Mouse (Mus musculus) C2C12 (cell line): ENCODE measurements around the gene Gmeb1. TPM values are rescaled to one million over a fixed set of nuclear protein-coding genes. Genes with fewer than 3 reads are reported as not detected.
"Not testable (repeated sequence)": the region's sequence is repeated elsewhere in the genome, so short reads cannot be mapped to it uniquely, and the experiment has no call there.

ENCODE experiments used
- H3K27me3 ChIP-seq: one replicate; pipeline ENCODE4 v1.6.1; 2011; ENCODE audit not compliant: control insufficient read depth, insufficient read depth, insufficient read length
- H3K36me3 ChIP-seq: one replicate; pipeline ENCODE4 v1.6.1; 2011; ENCODE audit not compliant: control insufficient read depth, insufficient read depth
- H3K4me3 ChIP-seq: one replicate; pipeline ENCODE4 v1.5.1; 2011; ENCODE audit warnings: mild to moderate bottlenecking, control low read depth; ENCODE audit not compliant: poor library complexity, insufficient read depth, severe bottlenecking
- H3K79me2 ChIP-seq: one replicate; pipeline ENCODE4 v1.6.1; 2011; ENCODE audit not compliant: control insufficient read depth, insufficient read depth
- H3K79me3 ChIP-seq: one replicate; pipeline ENCODE4 v1.6.1; 2011; ENCODE audit warnings: low read depth, control low read depth
- H3ac ChIP-seq: one replicate; pipeline ENCODE3; 2011; ENCODE audit warnings: low read depth; ENCODE audit not compliant: control insufficient read depth, insufficient read length
- CEBPB ChIP-seq: IDR thresholded peaks from one replicate; pipeline ENCODE4 v1.6.1; 2011; ENCODE audit warnings: low read depth, mild to moderate bottlenecking, control low read depth, moderate library complexity
- CTCF ChIP-seq: IDR thresholded peaks from one replicate; pipeline ENCODE4 v1.5.1; 2011; ENCODE audit not compliant: control insufficient read depth, insufficient read depth, insufficient read length
- FOSL1 ChIP-seq: IDR thresholded peaks from one replicate; pipeline ENCODE4 v1.8.0; 2011; ENCODE audit warnings: mild to moderate bottlenecking, low read length; ENCODE audit not compliant: poor library complexity, insufficient read depth, severe bottlenecking
- MAX ChIP-seq: IDR thresholded peaks from one replicate; pipeline ENCODE4 v1.6.1; 2011; ENCODE audit warnings: mild to moderate bottlenecking, control low read depth
- MYOD1 ChIP-seq: IDR thresholded peaks from one replicate; pipeline ENCODE4 v1.6.1; 2011; ENCODE audit warnings: low read depth; ENCODE audit not compliant: control insufficient read depth, insufficient read length
- MYOG ChIP-seq: IDR thresholded peaks from one replicate; pipeline ENCODE4 v1.6.1; 2011; ENCODE audit not compliant: control insufficient read depth, insufficient read length; ENCODE audit errors: extremely low read depth
- USF1 ChIP-seq: IDR thresholded peaks from one replicate; pipeline ENCODE4 v1.6.1; 2011; ENCODE audit warnings: low read depth, mild to moderate bottlenecking, control low read depth, moderate library complexity
- polyA plus RNA-seq: library from polyadenylated mRNA; unstranded; fragments of >200 nt; fragmentation: generic; extraction: Trizol; gene quantifications from one replicate; pipeline ENCODE4 v1.2.1, GENCODE M21; 2012; ENCODE audit warnings: missing spikeins

The Gmeb1 gene
- polyA plus RNA-seq, 1 experiment: 13.0 TPM

DNA sequence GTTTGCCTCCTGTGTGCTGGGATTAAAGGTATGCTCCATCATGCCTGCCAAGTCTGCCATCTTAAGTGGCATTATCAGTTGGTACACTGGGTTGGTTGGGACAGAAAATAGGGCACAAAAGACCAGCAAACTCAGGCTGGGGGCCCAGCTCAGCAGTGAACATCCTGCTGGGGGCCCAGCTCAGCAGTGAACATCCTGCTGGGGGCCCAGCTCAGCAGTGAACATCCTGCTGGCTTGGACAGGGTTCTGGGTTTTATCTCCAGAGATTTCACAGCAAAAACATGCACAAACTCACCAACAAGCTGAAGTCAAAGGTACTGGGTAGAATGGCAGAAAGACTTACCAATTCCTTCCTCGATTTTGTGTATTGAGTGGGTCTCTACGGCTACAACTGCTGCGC lies 15.8 kb downstream of the Gmeb1 start:
- H3K27me3 ChIP-seq: no peaks in the 10 kb centered on the region
- TF ChIP-seq MYOD1 (no peak), FOSL1 (no peak), USF1 (no peak), MAX (no peak), MYOG (no peak), CEBPB (no peak), CTCF (no peak)
- H3K4me3 ChIP-seq: no peak overlapping the region
- peaks cover 5% of the 10 kb centered on the region for H3K79me2 ChIP-seq
- H3K79me3 ChIP-seq: no peaks in the 10 kb centered on the region
- peaks cover 51% of the 10 kb centered on the region for H3K36me3 ChIP-seq
- no peak overlapping the region for H3ac ChIP-seq

DNA sequence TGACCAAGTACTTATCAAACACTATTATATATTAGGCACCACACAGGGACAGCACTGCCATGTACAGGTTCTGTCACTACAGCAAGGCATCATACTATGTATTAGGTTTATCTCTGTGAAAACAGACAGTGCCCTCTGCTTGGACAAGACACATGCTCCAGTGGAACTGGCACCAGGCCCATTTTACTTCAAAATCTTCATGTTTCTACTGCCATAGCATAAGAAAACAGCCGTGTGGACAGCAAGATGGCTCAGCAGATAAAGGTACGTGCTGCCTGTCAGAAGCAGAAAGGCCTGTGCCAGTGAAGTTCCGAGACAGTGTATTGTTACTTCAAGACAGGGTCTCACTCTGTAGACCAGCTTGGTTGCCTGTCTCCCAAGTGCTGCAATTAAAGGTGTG lies 20.2 kb downstream of the Gmeb1 start:
- no peaks in the 10 kb centered on the region for H3K79me3 ChIP-seq
- no peak overlapping the region for H3K4me3 ChIP-seq
- H3ac ChIP-seq: no peak overlapping the region
- H3K36me3 ChIP-seq: peaks cover 55% of the 10 kb centered on the region
- H3K27me3 ChIP-seq: no peaks in the 10 kb centered on the region
- no peak for TF ChIP-seq CEBPB
- TF ChIP-seq USF1: no peak
- TF ChIP-seq MAX: no peak
- TF ChIP-seq FOSL1: no peak
- TF ChIP-seq CTCF: no peak
- TF ChIP-seq MYOD1: no peak
- no peak for TF ChIP-seq MYOG
- H3K79me2 ChIP-seq: no peaks in the 10 kb centered on the region

DNA sequence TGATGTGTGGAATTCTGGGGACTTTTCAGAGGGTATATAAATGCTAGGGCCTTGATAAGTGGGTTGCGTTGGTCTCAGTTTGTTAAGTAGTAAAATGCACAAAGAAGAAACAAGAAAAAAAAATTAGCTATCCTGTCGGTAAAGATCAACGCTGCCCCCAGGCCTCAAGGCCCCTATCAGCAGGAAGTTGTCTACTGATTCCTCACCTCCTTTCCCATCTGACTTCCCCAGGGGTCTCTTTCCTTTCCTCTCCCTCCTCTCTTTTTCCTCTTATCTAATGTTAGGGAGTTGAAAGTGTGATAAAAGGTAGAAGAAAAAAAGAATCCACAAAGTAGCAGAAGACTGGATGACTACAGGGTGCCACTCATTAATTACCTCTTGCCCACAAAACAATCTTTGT lies 21.0 kb downstream of the Gmeb1 start:
- H3ac ChIP-seq: no peak overlapping the region
- H3K27me3 ChIP-seq: no peaks in the 10 kb centered on the region
- no peak overlapping the region for H3K4me3 ChIP-seq
- no peaks in the 10 kb centered on the region for H3K79me3 ChIP-seq
- peaks cover 55% of the 10 kb centered on the region for H3K36me3 ChIP-seq
- TF ChIP-seq CEBPB: no peak
- no peak for TF ChIP-seq CTCF
- H3K79me2 ChIP-seq: no peaks in the 10 kb centered on the region

DNA sequence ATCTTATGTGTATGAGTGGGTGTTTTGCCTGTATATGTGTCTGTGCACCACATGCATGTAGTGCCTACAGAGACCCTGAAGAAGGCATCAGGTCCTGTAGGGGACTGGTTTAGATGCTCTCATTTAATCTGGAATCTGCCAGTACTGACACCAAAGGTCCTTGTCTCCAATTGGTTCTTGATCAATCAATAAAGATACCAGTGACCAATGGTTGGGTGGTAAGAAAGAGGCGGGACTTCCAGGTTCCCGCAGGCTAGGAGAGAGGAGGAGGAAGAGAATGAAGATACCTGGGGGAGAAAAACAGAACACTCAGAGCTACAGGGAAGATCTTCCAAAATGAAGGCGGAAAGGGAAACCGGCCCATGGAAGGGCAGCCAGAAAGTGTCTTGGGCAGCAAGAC lies 23.0 kb downstream of the Gmeb1 start:
- H3K27me3 ChIP-seq: no peaks in the 10 kb centered on the region
- no peaks in the 10 kb centered on the region for H3K79me3 ChIP-seq
- no peaks in the 10 kb centered on the region for H3K79me2 ChIP-seq
- no peak overlapping the region for H3K4me3 ChIP-seq
- TF ChIP-seq USF1 (no peak), MYOG (no peak)
- H3K36me3 ChIP-seq: peaks cover 62% of the 10 kb centered on the region
- no peak overlapping the region for H3ac ChIP-seq

DNA sequence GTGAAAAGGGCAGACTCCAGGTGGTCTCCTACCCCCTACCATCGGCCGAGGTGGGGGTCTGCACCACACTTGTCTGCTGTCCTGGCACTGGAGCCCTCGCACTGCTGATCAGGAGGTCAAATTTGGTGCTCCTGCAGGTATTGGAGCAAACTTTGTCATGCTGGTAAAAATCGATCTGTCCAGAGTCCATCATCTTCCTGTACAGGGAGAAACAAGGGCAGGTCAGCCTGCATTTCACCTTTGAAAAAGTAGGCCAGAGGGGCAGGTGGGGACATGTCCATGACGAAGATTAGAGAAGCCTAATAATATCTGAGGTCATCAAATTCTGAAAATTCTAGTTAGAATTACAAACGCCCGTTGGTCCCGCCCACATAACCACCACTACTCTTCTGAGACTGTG lies 26.7 kb downstream of the Gmeb1 start:
- Histone ChIP-seq H3K4me3 (no peak overlapping the region), H3K36me3 (peaks cover 77% of the 10 kb centered on the region), H3ac (no peak overlapping the region), H3K79me2 (no peaks in the 10 kb centered on the region), H3K79me3 (no peaks in the 10 kb centered on the region), H3K27me3 (no peaks in the 10 kb centered on the region)
- TF ChIP-seq CEBPB (no peak), MYOG (no peak), CTCF (no peak), FOSL1 (no peak), MYOD1 (no peak), USF1 (no peak), MAX (no peak)

DNA sequence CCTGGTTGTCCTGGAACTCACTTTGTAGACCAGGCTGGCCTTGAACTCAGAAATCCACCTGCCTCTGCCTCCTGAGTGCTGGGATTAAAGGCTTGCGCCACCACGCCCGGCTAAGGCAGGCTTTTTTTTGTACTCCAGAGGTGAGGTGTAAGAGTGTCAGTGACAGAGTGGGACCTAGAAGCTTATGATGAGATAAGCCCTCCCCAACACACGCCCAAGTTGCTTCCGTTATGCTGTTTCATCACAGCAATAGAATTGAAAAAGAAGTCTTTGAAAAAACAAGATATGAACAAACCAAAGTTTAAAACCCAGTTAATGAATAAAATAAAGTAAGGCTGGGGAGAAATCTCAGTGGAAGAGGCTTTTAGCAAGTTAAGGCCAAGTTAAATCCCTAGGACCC lies 31.0 kb downstream of the Gmeb1 start:
- no peaks in the 10 kb centered on the region for H3K27me3 ChIP-seq
- no peak overlapping the region for H3K4me3 ChIP-seq
- TF ChIP-seq CEBPB (no peak), FOSL1 (no peak), MAX (no peak), CTCF (no peak), USF1 (no peak), MYOG (no peak), MYOD1 (no peak)
- H3ac ChIP-seq: no peak overlapping the region
- H3K79me2 ChIP-seq: no peaks in the 10 kb centered on the region
- H3K36me3 ChIP-seq: peaks cover 84% of the 10 kb centered on the region
- no peaks in the 10 kb centered on the region for H3K79me3 ChIP-seq

DNA sequence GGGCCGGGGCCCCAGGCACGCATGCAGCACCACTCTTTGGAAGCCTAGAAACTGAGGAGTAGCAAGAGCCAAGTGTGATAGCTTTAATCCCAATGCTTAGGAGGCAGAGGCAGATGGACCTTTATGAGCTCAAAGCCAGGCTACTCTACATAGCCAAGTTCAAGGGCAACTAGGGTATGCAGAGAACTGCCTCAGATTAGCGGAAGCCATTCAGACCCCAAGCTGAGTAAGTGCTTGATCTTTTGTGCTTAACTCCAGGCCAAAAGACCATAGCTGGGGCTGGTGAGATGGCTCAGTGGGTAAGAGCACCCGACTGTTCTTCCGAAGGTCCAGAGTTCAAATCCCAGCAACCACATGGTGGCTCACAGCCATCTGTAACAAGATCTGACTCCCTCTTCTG lies 39.4 kb downstream of the Gmeb1 start:
- not testable (repeated sequence) for H3K79me2 ChIP-seq, H3K4me3 ChIP-seq, H3K27me3 ChIP-seq, H3ac ChIP-seq, H3K79me3 ChIP-seq
- peaks cover 27% of the 10 kb centered on the region for H3K36me3 ChIP-seq

DNA sequence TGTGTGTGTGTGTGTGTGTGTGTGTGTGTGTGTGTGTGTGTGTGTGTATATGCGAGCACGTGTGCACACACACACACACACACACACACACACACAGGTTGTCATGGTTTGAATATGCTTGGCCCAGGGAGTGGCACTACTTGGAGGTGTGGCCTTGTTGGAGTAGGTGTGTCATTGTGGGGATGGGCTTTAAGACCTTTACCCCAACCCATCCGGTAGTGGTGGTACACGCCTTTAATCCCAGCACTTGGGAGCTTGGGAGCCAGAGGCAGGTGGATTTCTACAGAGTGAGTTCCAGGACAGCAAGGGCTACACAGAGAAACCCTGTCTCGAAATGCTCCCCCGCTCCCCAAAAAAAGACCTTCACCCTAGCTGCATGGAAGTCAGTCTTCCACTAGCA lies 43.0 kb downstream of the Gmeb1 start:
- not testable (repeated sequence) for H3K27me3 ChIP-seq, H3K4me3 ChIP-seq, H3K79me2 ChIP-seq, H3K36me3 ChIP-seq, H3ac ChIP-seq, H3K79me3 ChIP-seq
